Mouse (Mus musculus) heart, embryonic 11.5 days (tissue): Measurements from ENCODE around the gene Themis3. TPM values are rescaled to one million over a fixed set of nuclear protein-coding genes. Genes with fewer than 3 reads are reported as not detected.

Source experiments
- ATAC-seq: fragments of 200-750 bp; cut with Nextera tagmentation; replicated peaks from 2 replicates; pipeline ENCODE4 v1.8.0; 2017; ENCODE audit warnings: moderate library complexity; ENCODE audit not compliant: insufficient number of reproducible peaks, low FRiP score, low TSS enrichment
- H3K27ac ChIP-seq: fragments of 300-500 bp; sonication (generic); 2 replicates; pipeline ENCODE4 v1.5.1; 2014; ENCODE audit warnings: mild to moderate bottlenecking, low read depth, low read length
- H3K27me3 ChIP-seq: fragments of 300-500 bp; sonication (generic); 2 replicates; pipeline ENCODE4 v1.6.1; 2014; ENCODE audit warnings: mild to moderate bottlenecking, low read length, mixed read lengths; ENCODE audit not compliant: control insufficient read depth, insufficient read depth
- H3K36me3 ChIP-seq: fragments of 300-500 bp; sonication (generic); 2 replicates; pipeline ENCODE4 v1.6.1; 2014; ENCODE audit warnings: mild to moderate bottlenecking, low read length, moderate library complexity, mixed read lengths; ENCODE audit not compliant: control insufficient read depth, insufficient read depth
- H3K4me1 ChIP-seq: fragments of 300-500 bp; sonication (generic); 2 replicates; pipeline ENCODE4 v1.6.1; 2014; ENCODE audit warnings: low read length; ENCODE audit not compliant: control insufficient read depth, insufficient read depth
- H3K4me2 ChIP-seq: fragments of 300-500 bp; sonication (generic); 2 replicates; pipeline ENCODE4 v1.6.1; 2014; ENCODE audit warnings: mild to moderate bottlenecking, moderate library complexity
- H3K4me3 ChIP-seq: fragments of 300-500 bp; sonication (generic); 2 replicates; pipeline ENCODE4 v1.5.1; 2014; ENCODE audit warnings: low read depth, low read length
- H3K9ac ChIP-seq: fragments of 300-500 bp; sonication (generic); 2 replicates; pipeline ENCODE4 v1.6.1; 2014; ENCODE audit warnings: mild to moderate bottlenecking, low read depth, low read length, moderate library complexity
- H3K9me3 ChIP-seq: fragments of 300-500 bp; sonication (generic); replicated peaks from 2 replicates; pipeline ENCODE4 v1.6.1; 2016; ENCODE audit warnings: low read length; ENCODE audit not compliant: control insufficient read depth
- WGBS: fragments of 180-500 bp; shearing (Covaris S2); extraction: QIAGEN DNeasy Blood & Tissue Kit; methylation state at CpG from one replicate; pipeline ENCODE4 v1.1.7; 2014; ENCODE audit not compliant: insufficient replicate concordance; 5-methylcytosine and 5-hydroxymethylcytosine counted together
- polyA plus RNA-seq: library from polyadenylated mRNA; unstranded; fragments of >200 nt; fragmentation: Nextera tagmentation; extraction: Ambion mirVana; gene quantifications from 2 replicates; pipeline ENCODE4 v1.2.1, GENCODE M21; 2014

Gene Themis3
- polyA plus RNA-seq, 1 experiment from 2014 or later = not detected

GRCm38 (mm10) chr17:66595256-66595655, 835 bp upstream of the Themis3 start:
- ATAC-seq = no peak
- Histone ChIP-seq H3K4me1 (no peaks in the 10 kb centered on the region), H3K9ac (no peak overlapping the region), H3K4me2 (no peak overlapping the region), H3K27ac (no peak overlapping the region), H3K9me3 (no peaks in the 10 kb centered on the region), H3K27me3 (no peaks in the 10 kb centered on the region), H3K4me3 (no peak overlapping the region), H3K36me3 (no peaks in the 10 kb centered on the region)

GRCm38 (mm10) chr17:66590353-66591075, 3.9 kb downstream of the Themis3 start:
- no peak for ATAC-seq
- 63% methylated on average over 9 of the region's 9 CpGs for WGBS
- no peak overlapping the region for H3K4me3 ChIP-seq
- no peaks in the 10 kb centered on the region for H3K27me3 ChIP-seq
- H3K9me3 ChIP-seq = no peaks in the 10 kb centered on the region
- no peak overlapping the region for H3K4me2 ChIP-seq
- H3K36me3 ChIP-seq = no peaks in the 10 kb centered on the region
- H3K4me1 ChIP-seq = no peaks in the 10 kb centered on the region
- no peak overlapping the region for H3K27ac ChIP-seq
- H3K9ac ChIP-seq = no peak overlapping the region

GRCm38 (mm10) chr17:66589864-66590263, 4.6 kb downstream of the Themis3 start:
- Histone ChIP-seq H3K27me3 (no peaks in the 10 kb centered on the region), H3K27ac (no peak overlapping the region), H3K9me3 (no peaks in the 10 kb centered on the region), H3K36me3 (no peaks in the 10 kb centered on the region), H3K4me3 (no peak overlapping the region), H3K4me1 (no peaks in the 10 kb centered on the region), H3K9ac (no peak overlapping the region), H3K4me2 (no peak overlapping the region)
- no peak for ATAC-seq
- WGBS = 66% methylated on average over 8 of the region's 8 CpGs

GRCm38 (mm10) chr17:66586741-66587140, 7.7 kb downstream of the Themis3 start:
- ATAC-seq = no peak
- no peaks in the 10 kb centered on the region for H3K36me3 ChIP-seq
- H3K27ac ChIP-seq = no peak overlapping the region
- no peak overlapping the region for H3K9ac ChIP-seq
- 86% methylated on average over 10 of the region's 10 CpGs for WGBS
- H3K27me3 ChIP-seq = no peaks in the 10 kb centered on the region
- H3K4me2 ChIP-seq = no peak overlapping the region
- H3K4me1 ChIP-seq = no peaks in the 10 kb centered on the region
- H3K9me3 ChIP-seq = peaks cover 3% of the 10 kb centered on the region; the same call in 1 of the 2 replicates
- H3K4me3 ChIP-seq = no peak overlapping the region

GRCm38 (mm10) chr17:66586078-66586477, 8.3 kb downstream of the Themis3 start:
- no peak overlapping the region for H3K4me2 ChIP-seq
- H3K9ac ChIP-seq = no peak overlapping the region
- no peak for ATAC-seq
- WGBS = 78% methylated on average over 13 of the region's 13 CpGs
- no peaks in the 10 kb centered on the region for H3K4me1 ChIP-seq
- H3K36me3 ChIP-seq = no peaks in the 10 kb centered on the region
- peaks cover 3% of the 10 kb centered on the region; the same call in 1 of the 2 replicates for H3K9me3 ChIP-seq
- no peaks in the 10 kb centered on the region for H3K27me3 ChIP-seq
- no peak overlapping the region for H3K4me3 ChIP-seq
- H3K27ac ChIP-seq = no peak overlapping the region

GRCm38 (mm10) chr17:66580990-66581389, 13.4 kb downstream of the Themis3 start:
- H3K4me1 ChIP-seq = no peaks in the 10 kb centered on the region
- no peak overlapping the region for H3K4me3 ChIP-seq
- no peaks in the 10 kb centered on the region for H3K36me3 ChIP-seq
- H3K27ac ChIP-seq = no peak overlapping the region
- H3K27me3 ChIP-seq = no peaks in the 10 kb centered on the region; the same call in 1 of the 2 replicates
- no peak overlapping the region for H3K9ac ChIP-seq
- no peak overlapping the region for H3K4me2 ChIP-seq
- WGBS = 72% methylated on average over 5 of the region's 5 CpGs
- peaks cover 3% of the 10 kb centered on the region; the same call in 1 of the 2 replicates for H3K9me3 ChIP-seq
- no peak for ATAC-seq

- 19% methylated on average over 6 of the region's 6 CpGs for WGBS
- Histone ChIP-seq H3K36me3 (no peaks in the 10 kb centered on the region), H3K27ac (no peak overlapping the region), H3K4me1 (no peaks in the 10 kb centered on the region), H3K4me2 (no peak overlapping the region), H3K4me3 (no peak overlapping the region), H3K27me3 (no peaks in the 10 kb centered on the region; the same call in 1 of the 2 replicates), H3K9me3 (peaks cover 3% of the 10 kb centered on the region; the same call in 1 of the 2 replicates), H3K9ac (no peak overlapping the region)
- ATAC-seq = no peak
These were observed 16.4 kb downstream of the Themis3 start for GRCm38 (mm10) chr17:66578007-66578406.

- no peak for ATAC-seq
- H3K4me3 ChIP-seq = no peak overlapping the region
- no peak overlapping the region for H3K4me2 ChIP-seq
These were observed 16.9 kb downstream of the Themis3 start for GRCm38 (mm10) chr17:66577507-66577906.

GRCm38 (mm10) chr17:66572677-66573060, 21.8 kb downstream of the Themis3 start:
- Histone ChIP-seq H3K9ac (no peak overlapping the region), H3K4me3 (no peak overlapping the region), H3K9me3 (no peaks in the 10 kb centered on the region), H3K27ac (no peak overlapping the region), H3K4me2 (no peak overlapping the region), H3K4me1 (no peaks in the 10 kb centered on the region), H3K36me3 (no peaks in the 10 kb centered on the region), H3K27me3 (no peaks in the 10 kb centered on the region)
- ATAC-seq = no peak
- 71% methylated on average over 4 of the region's 4 CpGs for WGBS

More at GRCm38 (mm10) chr17:66577507-66577906, 16.9 kb downstream of the Themis3 start:
- 63% methylated on average over 6 of the region's 6 CpGs for WGBS
- H3K4me1 ChIP-seq = no peaks in the 10 kb centered on the region
- no peak overlapping the region for H3K9ac ChIP-seq
- no peaks in the 10 kb centered on the region; the same call in 1 of the 2 replicates for H3K27me3 ChIP-seq
- H3K36me3 ChIP-seq = no peaks in the 10 kb centered on the region
- peaks cover 3% of the 10 kb centered on the region; the same call in 1 of the 2 replicates for H3K9me3 ChIP-seq
- H3K27ac ChIP-seq = no peak overlapping the region
